Mouse (Mus musculus): ENCODE results near the gene Ttc24. TPM values are rescaled to one million over a fixed set of nuclear protein-coding genes. Genes with fewer than 3 reads are reported as not detected.

The Ttc24 gene
- 0.69 and 0.76 TPM in 2 replicates for polyA plus RNA-seq (2015; fragmentation: Nextera tagmentation; extraction: Ambion mirVana)

GRCm38 (mm10) chr3:88078204-88078603, at the start of gene Ttc24:
TSS of gene Ttc24 (minus strand) at chr3:88078304.
- DNase-seq (ENCODE audit: low spot score): no peak

GRCm38 (mm10) chr3:88127636-88128035, 49.5 kb upstream of the Ttc24 start:
- peak; percentile 39 for DNase-seq (ENCODE audit: low spot score)

- DNase-seq (ENCODE audit: low spot score): no peak
Measured at GRCm38 (mm10) chr3:88126181-88126580, 48.1 kb upstream of the Ttc24 start.

- DNase-seq (ENCODE audit: low spot score): no peak
Measured at GRCm38 (mm10) chr3:88125195-88125594, 47.1 kb upstream of the Ttc24 start.

GRCm38 (mm10) chr3:88121164-88122131, 43.3 kb upstream of the Ttc24 start:
- no peak for DNase-seq (ENCODE audit: low spot score)

GRCm38 (mm10) chr3:88120117-88120651, 42.1 kb upstream of the Ttc24 start:
- no peak for DNase-seq (ENCODE audit: low spot score)

GRCm38 (mm10) chr3:88114396-88114795, 36.3 kb upstream of the Ttc24 start:
- no peak for DNase-seq (ENCODE audit: low spot score)

GRCm38 (mm10) chr3:88109126-88109525, 31.0 kb upstream of the Ttc24 start:
- no peak for DNase-seq (ENCODE audit: low spot score)

GRCm38 (mm10) chr3:88106126-88106525, 28.0 kb upstream of the Ttc24 start:
- DNase-seq (ENCODE audit: low spot score): no peak

GRCm38 (mm10) chr3:88102611-88103010, 24.5 kb upstream of the Ttc24 start:
- DNase-seq (ENCODE audit: low spot score): no peak

- no peak for DNase-seq (ENCODE audit: low spot score)
Measured at GRCm38 (mm10) chr3:88102196-88102595, 24.1 kb upstream of the Ttc24 start.

GRCm38 (mm10) chr3:88101736-88102135, 23.6 kb upstream of the Ttc24 start:
- no peak for DNase-seq (ENCODE audit: low spot score)

- DNase-seq (ENCODE audit: low spot score): no peak
Measured at GRCm38 (mm10) chr3:88100251-88100650, 22.1 kb upstream of the Ttc24 start.

GRCm38 (mm10) chr3:88097666-88098065, 19.6 kb upstream of the Ttc24 start:
- no peak for DNase-seq (ENCODE audit: low spot score)

GRCm38 (mm10) chr3:88094126-88094525, 16.0 kb upstream of the Ttc24 start:
- no peak for DNase-seq (ENCODE audit: low spot score)

- no peak for DNase-seq (ENCODE audit: low spot score)
Measured at GRCm38 (mm10) chr3:88090616-88091015, 12.5 kb upstream of the Ttc24 start.

GRCm38 (mm10) chr3:88090106-88090505, 12.0 kb upstream of the Ttc24 start:
- no peak for DNase-seq (ENCODE audit: low spot score)

- peak; percentile 59 for DNase-seq (ENCODE audit: low spot score)
Measured at GRCm38 (mm10) chr3:88087688-88088087, 9.6 kb upstream of the Ttc24 start.

- DNase-seq (ENCODE audit: low spot score): no peak
Measured at GRCm38 (mm10) chr3:88085459-88085858, 7.4 kb upstream of the Ttc24 start.

- DNase-seq (ENCODE audit: low spot score): no peak
Measured at GRCm38 (mm10) chr3:88084001-88084400, 5.9 kb upstream of the Ttc24 start.

GRCm38 (mm10) chr3:88082663-88083062, 4.6 kb upstream of the Ttc24 start:
- no peak for DNase-seq (ENCODE audit: low spot score)

GRCm38 (mm10) chr3:88082224-88082618, 4.1 kb upstream of the Ttc24 start:
- no peak for DNase-seq (ENCODE audit: low spot score)

Data from thymus, postnatal 0 days (tissue).